Mouse (Mus musculus) layer of hippocampus, adult 9-10 months (tissue): ENCODE measurements around the gene Hdac9.
A peak's percentile ranks its signal among the peaks of the same experiment; 100 is the strongest.

Experiments used
- DNase-seq: peaks from one replicate; pipeline ENCODE4 v3.0.0; 2022; ENCODE audit warnings: low spot score

Hdac9 gene

DNA sequence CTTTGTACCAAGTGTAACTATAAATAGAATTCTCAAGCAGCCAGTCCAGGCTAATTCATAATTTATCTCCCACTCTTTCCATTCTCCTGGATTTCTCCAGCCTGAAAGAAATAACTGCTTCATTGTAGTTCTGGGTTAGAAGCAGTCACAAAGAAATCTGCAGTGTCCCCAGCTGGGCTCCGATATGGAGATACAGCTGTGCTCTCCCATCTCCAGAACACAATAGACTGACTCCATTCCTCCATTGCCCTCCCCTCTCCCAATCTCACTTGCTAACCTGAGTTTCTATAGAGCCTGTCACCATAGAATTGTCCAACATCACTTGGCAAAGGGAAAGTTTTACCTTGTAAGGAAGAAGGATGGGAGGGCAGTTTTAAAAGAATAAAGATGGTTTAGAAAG lies 218.9 kb downstream of the Hdac9 start:
- DNase-seq: no peak

DNA sequence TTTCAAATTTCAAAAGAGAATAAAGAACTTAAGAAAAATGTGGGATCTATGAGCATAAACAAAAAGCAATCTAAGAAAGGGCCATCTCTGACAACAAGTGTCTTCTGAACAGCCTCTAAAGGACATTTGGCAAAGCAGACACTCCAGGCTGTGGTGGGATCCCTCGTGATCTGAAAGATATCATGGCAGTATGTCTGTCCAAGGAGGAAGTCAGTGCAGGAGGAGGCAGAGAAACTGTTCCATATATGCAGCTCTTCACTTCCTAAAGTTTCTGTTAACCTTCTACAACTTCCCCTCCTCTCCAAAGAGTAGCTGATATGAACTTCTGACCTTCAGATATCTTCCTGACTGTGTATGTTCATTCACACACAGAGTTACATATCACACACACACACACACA lies 220.2 kb downstream of the Hdac9 start:
- DNase-seq: no peak

DNA sequence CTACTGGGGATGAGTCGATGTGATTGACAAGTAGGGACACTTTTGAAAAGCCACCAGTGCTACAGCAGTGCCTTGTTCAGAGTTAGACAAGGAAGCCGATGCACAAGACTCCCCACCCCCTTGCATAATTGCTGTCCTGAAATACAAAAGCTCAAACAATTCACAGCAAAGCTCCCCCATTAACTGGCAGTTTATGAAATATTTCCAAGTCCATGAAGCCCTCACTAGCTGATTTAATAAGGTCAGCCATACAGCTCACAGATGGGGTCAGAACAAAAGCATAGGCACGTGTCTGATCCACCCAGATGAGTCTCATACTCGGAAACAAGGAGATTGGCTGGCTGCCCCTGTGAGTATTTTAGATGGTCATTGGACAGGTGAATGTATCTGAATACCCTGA lies 228.0 kb downstream of the Hdac9 start:
- DNase-seq: no peak

DNA sequence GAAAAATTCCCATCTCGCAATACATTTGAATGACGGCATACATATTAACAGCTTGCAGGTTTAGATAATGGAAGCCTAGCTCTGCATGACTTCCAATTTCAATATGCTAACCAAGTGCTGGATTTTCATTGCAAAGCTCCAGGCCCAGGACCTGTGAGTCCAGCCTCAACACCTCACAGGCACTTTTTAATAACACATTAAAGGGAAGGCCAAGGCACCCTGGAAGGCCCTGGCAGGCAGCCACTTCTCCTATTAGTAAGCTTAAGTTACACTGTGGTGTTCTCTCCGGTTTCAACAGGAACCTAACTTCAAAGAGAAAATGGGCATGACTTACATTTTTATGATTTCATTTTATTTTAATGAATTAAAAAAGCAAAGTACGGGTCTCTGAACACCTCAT lies 233.5 kb downstream of the Hdac9 start:
- no peak for DNase-seq

DNA sequence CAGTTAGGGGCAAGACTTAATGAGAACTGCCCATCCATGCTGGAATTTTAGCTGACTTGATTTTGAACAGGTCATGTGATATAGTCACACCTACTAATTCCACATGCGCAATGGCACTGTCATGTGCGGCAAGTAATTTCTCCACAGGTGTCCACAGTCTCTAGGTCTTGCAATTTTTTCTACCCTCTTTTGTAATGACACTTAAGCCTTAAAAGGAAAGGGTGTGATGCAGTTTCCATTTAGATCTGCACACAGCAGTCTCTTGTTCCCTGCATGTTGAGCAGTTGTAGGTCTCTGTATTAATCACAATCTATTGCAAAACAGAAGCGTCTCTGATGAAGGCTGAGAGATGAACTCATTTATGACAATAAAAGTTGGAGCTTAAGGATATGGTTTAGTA lies 234.2 kb downstream of the Hdac9 start:
- DNase-seq: no peak

DNA sequence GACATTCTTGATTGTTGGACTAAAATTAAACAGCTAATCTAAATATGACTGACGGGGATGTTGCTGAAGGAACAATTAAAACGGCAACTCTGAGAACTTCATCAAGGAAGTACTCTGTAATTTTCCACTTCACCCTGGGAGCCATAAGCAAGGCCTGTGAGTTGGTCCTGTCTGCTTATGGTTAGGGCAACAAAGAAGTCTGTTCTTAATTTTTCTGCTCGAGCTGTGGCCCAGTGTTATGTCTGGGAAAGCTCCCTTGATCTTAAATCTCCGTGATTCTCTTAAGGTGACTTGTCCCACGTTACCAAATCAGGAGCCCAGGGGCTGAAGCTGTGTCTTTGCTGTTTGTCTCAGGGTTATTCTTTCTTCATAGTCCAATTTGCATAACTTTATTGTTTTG lies 236.3 kb downstream of the Hdac9 start:
- DNase-seq: no peak

DNA sequence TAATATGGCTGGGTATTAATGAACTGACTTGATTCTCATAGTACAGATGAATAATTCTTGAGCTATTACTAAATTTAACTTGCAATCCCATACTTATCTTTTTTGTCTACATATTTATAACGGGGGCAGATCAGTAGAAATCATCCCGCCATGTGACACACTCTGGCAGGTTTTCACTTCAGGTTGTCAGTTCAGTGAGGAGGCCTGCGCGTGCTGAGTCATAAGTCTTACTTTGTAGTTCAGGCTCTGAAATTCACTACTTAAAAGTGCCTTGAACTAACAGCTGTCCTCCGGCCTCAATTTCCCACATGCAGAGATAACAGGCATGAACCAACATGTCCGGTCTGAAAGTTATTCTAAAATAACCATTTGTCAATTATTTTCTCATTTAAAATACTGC lies 239.8 kb downstream of the Hdac9 start:
- DNase-seq: no peak

DNA sequence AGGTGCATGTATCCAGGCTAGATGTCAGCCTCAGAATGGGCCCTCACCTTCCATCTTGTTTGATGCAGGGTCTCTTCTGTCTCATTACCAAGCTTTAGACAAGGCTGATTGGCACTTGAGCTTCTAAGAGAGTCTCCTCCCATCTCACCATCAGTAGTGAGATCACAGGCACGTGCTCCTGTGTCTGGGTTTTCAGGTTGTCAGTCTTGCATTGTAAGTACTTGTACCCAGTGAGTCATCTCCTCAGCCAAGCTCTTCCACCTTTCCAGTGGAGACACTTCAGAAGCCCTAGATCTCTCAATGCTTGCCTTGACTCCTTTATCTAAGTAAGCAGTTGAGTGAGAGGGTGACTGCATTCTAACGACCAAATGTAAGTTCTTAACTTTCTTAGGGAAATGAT lies 242.7 kb downstream of the Hdac9 start:
- no peak for DNase-seq

DNA sequence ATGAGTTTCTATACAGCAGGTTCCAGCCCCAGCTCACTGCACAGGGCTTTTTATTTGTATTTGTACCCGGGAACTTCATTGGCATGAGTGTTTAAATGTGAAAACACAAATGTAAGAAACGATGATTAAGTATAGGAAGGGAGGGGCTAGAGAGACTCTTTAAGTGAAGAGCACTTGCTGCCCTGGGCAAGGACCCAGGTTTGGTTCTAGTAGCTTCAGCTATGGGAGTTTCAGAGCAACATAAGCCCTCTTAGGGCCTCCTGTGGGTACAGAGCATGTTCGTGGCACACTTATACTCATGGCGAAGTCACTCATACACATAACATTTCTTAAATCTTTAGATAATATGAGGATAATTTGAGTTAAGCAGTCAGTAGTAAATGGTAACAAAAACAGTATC lies 243.4 kb downstream of the Hdac9 start:
- DNase-seq: no peak

DNA sequence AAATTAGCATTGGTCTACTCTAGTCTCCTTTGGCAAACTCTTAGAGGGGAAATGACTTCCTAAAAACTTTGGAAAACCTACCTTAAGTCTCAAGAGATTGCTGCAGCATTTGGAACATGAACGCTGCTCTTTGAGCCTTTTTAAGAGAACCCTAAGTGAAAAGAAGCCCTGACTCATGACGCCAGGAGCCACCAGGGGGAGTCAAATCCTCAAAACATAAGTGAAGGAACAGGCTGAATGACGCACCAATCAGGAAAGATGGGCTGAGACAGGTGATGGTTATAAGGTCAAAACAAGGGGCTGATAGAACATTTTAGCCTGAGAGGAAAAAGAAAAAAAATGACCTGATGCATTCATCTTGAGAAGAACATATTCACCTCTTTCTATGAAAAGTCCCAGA lies 252.1 kb downstream of the Hdac9 start:
- DNase-seq: peak; percentile 92

DNA sequence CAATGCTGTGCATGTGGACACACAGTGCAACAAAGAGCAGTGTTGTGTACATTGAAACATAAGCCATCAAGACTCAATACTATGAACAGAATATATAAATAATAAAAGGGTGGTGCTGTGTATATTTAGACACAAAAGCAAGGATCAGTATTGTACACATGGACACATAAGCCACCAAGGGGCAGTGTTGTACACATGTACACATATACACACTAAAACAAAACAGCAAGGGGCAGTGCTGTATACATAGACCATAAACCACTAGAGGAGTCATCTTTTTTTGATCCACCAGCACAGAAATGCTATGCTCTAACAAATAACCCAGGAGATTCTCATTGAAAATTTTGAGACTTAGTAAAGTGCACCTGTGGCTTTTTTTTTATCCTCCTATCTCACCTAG lies 255.5 kb downstream of the Hdac9 start:
- DNase-seq: no peak

DNA sequence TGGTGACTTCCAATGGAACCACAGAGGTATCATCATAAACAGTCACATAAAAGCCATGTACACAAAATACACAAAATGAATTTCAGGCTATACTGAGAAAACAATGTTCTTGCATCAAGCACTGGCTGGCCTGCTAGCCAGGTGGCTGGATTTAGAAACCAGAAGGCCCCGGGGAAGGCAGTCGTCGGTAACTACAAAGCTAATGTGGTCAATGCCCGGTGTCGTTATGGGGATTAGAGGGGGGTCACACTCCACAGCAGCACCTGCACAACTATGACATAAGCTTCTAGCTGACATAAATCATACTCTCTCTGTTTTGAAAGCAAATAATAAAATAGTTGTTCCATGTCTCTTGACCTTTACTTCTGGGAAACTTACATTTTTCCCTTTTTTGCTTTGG lies 256.9 kb downstream of the Hdac9 start:
- no peak for DNase-seq

DNA sequence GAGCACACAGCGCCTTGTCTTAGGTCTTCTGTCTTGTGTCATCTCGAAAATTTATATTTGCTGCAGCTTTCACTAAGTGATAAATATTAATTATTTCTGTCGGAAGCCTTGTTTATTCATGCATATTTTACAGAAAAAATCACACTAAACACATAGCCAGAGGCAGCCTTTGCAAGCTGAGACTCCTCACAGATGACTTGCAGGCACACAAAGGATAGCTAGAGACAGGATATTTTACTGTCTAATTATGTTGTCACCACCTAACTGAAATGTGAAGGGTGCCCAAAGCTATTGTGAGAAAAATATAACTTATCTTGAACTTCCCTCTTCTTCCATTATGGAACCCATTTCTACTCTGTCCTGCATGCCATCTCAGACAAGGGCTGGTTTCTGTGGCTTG lies 258.3 kb downstream of the Hdac9 start:
- no peak for DNase-seq

DNA sequence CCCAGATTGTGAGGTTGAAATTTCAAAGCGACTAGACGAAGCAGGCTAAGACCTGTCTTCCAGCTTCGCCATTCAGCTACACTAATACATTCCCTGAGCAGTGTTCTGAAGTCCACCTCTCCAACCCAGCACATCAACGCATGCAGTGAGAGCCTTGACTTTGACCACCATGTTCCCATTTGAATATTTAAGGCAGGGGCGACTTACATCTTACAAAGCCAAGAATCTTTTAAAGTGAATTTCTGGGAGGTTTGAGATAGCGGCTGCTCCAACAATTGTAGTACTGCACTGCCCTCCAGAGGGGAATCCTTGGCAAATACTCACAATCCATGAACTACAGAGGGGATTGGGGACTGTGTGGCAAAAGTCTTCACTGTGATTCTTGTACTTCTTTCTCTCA lies 258.8 kb downstream of the Hdac9 start:
- DNase-seq: peak; percentile 49

DNA sequence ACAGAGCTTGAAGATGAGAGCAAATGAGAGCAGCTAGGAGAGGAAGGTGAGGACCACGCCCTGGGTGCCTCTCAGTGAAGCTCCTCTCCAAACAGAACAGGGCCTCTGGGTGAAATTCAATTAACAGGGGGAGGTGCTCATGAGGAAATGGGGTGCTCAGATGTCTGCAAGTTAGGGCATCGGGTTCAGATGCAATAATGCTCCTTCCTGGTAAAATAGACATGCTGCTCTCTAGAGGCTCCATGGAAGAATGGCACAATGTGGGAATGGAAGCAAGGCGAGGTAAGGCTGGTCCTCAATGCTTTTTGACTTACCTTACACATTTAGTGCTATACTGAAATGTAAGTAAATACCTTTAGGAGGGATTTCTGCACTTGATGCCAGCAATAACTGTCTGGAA lies 263.3 kb downstream of the Hdac9 start:
- peak; percentile 33 for DNase-seq

DNA sequence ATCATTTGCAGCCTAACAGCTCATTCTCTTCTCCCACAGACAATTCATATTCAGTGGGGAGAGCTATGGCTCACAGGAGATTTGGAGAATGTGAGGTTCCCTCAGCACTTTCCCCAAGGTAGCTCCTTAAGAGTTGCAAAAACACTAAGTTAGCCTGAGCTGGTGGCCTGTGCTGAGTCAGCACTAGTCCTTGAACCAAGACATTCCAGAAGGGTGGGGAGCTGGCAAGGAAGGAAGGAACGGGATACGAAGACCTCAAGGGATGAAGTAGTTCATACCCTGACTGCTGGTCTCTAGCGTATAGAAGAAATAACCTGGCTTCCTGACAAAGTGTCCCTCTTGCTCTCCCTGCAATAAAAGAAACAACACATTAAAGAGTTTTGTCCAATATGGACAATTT lies 268.1 kb downstream of the Hdac9 start:
- no peak for DNase-seq

DNA sequence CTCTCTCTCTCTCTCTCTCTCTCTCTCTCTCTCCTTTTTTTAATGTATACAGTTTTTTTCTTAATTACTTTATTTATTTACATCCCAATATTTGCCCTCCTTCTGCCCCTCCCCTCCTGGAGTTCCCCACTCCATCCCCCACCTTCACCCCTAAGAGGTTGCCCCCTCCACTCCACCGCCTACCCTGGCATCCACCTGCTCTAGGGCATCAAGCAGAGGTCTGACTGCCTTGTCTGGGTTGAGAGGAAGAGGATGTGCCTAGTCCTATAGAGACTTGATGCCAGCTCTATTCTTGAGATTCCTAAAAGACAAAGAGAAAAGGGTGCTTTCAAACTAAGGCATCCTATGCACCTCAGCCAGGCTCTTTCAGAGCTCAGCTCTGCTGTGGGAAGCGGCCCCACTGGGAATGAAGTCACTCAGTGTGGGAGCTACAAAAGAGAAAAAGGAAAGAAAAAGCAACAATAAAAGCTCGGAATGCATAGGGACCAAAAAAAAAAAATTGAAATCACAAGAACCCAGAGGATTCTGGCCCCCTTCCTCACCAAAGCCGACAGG lies 275.1 kb downstream of the Hdac9 start:
- DNase-seq: no peak

DNA sequence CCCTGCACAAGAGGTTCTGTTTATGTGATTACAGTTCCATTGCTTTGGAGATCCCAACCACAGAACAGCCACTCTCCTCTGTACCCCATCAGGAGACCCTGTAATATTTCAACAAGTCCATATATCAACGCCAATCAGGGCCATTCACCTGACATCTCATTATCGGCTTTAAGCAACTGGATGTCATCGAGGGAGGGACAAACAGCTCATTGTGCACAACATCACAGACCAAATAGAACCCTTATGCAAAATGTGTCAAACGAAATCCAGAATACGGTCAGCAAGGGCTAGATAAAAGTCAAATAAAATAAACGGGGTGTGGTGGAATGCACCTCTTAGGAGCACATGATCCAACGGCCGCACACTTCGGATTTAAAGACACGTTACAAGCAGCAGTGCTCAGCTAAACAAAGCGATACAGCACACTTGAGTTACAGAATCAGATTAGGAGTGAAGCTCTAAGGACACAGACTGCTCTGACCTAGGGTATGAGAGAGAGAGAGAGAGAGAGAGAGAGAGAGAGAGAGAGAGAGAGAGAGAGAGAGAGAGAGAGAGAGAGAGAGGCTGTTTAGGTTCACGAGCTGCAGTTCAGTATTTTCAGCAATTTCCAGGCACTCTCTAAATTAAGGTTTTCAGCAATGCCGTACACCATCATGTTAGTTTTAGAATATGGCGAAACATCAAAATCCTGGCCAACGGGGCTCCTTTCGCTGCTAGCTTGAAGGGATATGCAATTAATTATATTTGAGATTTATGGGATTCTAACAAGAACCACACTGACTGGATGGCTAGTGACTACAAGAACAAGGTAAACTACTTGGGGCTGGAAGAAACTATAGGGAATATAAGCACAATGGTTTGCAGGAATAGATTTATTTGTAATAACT lies 279.4 kb downstream of the Hdac9 start:
- no peak for DNase-seq

DNA sequence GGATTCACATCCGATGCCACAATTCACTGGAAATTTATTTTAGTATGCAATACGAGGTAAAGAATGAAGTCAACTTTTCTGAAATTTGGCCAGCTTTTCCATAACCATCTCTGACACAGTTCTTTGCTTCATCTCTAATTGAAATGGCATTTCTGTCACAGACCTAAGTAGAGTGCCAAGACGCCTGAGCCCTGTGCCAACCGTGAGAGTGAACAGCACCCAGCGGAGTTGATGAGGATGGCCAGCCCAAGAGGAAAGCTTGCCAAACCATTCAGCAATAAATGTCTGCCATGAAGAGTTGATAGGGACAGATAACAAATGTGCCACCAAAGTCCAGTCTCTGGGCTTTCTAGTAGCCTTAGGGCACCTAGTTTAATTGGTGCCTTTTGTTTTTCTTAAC lies 297.8 kb downstream of the Hdac9 start:
- DNase-seq: no peak

DNA sequence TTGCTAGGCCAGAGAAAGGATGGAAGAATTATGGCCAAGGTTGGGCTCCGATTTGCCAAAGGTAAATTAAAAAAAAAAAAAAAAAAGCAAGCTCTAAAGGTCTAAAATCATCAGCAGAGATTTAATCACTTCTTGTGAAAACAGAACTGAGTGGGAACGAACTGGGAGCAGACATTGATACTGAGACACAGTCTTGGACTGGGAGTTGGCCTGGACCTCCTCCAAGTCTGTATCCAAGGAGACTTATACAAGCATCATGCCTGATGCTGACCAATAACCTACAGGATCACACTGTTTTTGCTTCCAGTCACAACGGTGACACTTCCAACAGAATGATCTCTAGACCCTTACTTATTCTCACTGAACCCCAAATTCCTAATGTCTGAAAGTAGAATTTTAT lies 298.6 kb downstream of the Hdac9 start:
- no peak for DNase-seq

DNA sequence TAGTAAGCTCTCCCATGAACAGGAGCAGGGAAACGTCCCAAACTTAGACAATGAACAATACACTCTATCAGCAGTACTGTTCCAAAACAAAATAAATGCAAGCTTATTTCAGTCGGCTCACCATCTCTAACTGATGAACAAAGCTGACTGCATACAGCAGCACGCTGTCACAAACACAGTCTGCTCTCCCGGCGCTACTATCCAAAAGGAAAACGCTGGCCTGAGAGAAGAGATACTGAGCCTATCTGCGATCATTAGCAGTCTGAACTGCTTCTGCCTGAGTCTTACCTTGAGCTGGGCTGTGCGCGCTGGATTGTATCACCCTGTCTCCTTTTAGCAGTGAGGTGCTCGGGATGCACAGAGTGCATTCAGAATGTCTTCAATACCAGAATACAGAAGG lies 299.1 kb downstream of the Hdac9 start:
- no peak for DNase-seq

DNA sequence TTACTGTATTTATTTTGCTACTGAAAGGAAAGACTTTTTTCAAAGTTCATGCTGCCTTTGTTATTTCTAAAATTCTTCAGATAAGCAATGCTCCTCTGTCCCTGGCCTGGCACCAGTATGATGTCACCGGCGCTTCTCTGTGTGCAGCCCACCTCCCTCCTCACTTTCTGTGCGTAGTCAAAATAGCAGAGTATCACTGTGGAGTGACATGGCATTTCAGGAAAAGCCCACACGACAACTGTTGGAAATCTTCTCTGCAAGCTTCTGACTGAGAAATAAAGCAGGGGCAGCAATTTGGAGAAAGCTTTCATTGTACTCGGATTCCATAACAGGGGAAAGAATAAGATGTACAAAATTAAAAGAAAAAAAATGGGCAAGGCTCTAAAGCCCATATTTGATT lies 302.1 kb downstream of the Hdac9 start:
- DNase-seq: no peak

DNA sequence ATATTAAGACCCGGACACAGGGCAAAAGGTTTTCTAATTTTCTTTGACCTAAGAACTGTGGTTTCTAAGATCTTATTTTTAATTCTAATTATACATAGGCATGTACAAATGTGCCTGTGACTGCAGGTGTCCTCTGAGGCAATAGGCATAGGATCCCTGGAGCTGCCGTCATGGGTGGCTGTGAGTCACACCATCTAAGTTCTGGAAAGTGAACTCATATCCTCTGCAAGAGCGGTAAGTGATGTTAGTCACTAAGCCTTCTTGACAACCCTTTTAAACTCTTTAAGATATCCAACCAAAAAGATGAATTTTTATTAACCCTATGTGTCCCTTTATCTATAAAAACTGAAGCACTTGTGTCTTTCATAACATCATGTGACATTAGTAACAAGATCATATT lies 304.4 kb downstream of the Hdac9 start:
- DNase-seq: no peak

DNA sequence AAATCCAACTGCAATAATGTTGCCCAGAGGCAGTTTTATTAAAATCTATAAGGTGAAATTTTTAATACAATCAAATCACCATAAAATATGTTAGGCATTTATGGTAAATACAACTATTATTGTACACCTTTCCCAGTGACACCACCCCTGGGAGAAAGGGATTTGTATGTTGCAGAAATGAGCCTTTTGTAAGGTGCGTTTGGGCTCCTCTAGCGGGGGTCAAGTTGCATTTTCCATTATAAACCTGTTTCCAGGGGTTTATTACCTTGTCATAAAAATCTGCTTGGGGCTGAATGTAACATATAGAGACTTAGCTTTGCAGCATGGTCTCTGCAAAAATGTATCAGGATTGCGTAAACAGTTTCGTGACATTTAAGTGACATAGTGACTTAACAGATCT lies 312.4 kb downstream of the Hdac9 start:
- DNase-seq: no peak
